Mouse (Mus musculus) CD4-positive, CD25-positive, alpha-beta regulatory T cell, adult 4 months (primary cell): ENCODE measurements around the gene Cggbp1. TPM values are rescaled to one million over a fixed set of nuclear protein-coding genes. Genes with fewer than 3 reads are reported as not detected.

Experiments used
- ATAC-seq: one replicate; pipeline ENCODE4 v1.8.0; 2017
- polyA plus RNA-seq, 2 experiments: library from polyadenylated mRNA; unstranded; fragments of 100-300 nt; shearing (Covaris generic); gene quantifications; one replicate each; pipeline ENCODE4 v1.2.1; 2017

Gene Cggbp1
- polyA plus RNA-seq, 2 experiments from 2014 or later, result 24.4 to 41.1 TPM

DNA sequence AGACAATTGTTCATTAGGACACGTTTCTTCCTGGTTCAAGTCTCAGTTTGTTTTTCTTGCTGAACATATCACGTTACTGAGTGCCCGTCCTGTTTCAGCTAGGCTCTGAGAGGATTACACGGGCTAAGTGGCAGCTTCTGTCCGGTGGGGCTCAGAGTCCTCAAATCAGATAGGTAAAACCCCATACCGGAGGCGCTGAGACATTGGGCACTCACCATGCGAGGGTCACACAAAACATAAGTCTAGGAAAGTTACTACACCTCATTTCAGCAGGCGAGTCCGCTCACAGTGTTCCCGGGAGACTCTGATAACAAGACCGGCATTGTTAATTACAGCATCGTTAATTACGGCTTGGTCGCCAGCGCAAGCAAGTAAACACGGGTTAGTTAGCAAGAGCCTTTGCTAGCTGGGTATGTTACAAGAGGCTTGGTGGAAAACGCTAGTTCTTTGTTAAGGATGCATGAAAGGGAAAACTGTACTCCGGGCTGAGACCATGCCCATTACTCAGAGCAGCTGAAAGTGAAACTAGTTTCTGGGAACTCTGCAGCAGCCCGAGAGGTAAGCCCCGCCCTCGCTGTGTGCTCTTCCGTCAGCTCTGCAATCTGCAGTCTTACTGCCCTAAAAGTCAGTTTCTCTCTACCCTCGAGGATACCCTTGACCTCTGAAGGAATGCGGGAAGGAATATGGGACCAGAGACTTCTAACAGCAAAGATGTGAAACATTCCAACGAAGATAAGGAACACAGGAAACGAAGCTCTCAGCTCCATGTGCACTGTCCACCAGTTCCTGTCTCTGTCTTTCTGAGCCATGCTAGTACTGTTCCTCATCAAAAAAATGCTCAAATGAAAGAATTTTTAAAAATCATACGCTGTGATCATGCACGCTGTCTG, 21.9 kb downstream of the Cggbp1 start:
- peak; percentile 94 for ATAC-seq

DNA sequence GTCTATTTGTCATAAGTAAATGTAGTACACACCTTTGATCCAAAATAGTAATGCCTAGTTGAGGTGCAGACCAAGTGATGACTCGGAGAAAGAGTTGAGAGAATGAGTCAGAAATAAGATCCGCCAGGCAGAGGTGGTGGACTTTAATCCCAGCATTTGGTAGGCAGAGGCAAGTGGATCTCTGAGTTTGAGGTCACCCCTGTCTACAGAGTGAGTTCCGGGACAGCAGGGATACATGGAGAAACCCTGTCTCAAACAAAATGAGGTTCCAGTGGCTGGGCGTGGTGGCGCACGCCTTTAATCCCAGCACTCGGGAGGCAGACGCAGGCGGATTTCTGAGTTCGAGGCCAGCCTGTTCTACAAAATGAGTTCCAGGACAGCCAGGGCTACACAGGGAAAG, 23.6 kb downstream of the Cggbp1 start:
- ATAC-seq, result no peak

DNA sequence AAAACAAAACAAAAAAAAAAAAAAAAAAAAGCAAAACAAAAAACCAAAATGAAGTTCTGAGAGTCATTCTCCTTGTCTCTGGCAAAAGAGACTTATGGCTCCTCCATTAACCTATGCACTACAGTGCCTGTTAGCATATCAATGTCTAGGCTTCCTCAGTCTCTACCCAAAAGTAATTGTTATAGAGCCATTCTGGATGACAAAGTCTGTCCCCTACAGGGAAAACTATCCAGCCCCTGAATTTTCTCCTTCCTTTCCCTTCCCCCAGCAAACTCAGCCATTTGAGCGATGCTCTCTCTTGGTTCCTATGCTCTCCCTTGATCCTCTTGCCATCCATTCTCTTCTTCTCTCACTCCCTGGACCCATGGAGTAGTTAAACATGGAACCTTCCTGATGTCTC, 24.0 kb downstream of the Cggbp1 start:
- ATAC-seq, result no peak

DNA sequence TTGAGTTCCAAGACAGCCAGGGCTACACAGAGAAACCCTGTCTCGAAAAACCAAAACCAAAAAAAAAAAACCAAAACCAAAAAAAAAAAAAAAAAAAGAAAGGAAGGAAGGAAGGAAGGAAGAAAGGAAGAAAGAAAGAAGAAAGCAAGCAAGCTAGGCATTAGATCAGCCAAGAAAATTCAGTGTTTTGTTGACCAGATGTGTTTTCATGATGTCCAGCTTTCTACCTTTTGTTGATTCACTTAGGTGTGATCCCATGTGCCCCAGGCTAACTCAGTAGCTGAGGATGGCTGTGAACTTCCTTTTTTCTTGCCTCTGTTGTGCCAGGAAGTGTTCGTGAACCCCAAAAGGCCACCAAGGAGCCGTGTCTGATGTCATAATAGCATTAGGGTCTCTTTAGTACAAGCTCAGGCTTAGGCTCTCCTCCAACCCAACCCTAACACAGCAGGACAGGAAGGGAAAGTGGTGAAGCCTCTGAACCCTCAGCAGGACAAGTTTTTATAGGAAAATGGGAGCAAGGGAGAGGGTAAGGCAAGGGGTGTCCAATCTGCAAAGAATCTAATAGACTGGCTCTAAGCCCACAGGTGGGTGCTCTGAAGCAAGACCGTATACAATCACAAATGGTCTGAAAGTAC, 25.0 kb downstream of the Cggbp1 start:
- ATAC-seq, result no peak

DNA sequence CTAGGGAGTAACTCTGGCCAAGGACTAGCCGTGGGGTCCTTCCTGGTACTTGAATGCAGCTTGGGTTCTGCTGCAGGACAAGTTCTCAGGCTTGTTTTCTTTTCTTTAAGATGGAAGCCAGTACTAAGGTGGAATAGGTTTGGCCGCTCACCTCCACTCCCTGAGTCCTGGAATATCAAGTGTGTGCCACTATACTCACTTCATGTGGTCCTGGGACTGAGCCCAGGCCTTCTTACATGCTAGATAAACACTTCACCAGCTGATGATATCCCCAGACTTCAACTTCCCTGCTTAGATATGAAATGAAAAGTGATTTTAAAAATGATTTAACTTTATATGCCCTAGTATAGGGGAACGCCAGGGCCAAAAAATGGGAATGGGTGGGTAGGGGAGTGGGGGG, 25.5 kb downstream of the Cggbp1 start:
- no peak for ATAC-seq

DNA sequence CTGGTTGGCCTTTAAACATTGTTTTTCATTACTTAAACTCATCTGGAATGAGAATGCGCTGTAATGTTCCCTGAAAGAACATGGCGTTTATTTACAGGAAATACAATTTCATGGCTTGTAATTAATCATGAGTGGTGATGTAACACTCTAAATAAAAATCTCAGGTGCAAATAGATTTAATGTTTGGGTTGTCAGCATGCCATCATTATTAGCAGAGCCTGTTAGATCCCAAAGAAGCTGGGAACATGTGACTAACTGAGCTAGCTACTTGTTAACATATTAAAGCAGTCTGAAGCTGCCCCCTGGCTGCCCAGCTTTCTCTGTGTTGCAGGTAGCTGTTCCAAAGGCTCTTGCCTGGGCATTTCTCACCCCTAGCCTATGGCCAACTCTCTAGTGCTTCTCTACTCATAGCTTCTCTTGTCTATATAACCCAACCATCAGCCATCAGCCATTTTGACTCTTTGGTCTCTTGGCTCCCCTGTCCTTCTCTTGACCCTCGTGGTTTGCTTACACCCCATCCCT, 26.9 kb downstream of the Cggbp1 start:
- no peak for ATAC-seq

DNA sequence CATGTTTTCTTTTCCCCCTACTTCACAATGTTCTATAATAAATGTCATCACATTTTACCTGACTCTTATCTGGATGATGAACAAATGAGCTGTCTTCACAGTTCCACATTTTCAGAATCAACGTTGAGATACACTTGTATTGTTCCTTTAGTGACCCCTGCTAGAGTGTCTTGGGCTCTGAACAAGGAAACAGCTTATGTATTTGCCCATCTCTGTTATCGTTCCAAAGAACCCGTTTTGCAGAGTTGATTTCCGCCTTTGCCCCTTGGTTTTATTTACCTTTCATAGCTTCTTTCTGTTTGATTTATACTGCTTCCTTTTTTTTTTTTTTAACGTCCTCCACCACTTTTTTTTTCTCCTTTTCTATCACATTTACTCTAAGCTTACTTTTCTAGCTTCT, 27.9 kb downstream of the Cggbp1 start:
- ATAC-seq, result no peak

DNA sequence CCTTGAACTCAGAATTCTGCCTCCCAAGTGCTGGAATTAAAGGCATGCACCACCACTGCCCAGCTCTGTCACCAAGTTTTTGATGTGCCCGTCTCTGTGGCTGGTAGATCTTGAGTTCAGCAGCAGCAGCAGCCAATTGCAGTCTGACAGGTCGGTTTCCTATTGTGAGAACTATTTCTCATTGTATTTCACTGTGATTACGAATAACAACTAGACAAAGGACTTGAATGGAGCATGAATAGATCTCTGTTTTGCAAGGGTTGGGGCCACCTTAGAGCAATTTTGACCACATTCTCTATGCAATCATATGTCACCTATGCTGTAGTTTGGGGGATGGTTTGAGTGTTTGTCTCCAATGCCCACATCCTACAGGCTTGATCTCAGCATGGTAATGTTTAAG, 29.2 kb downstream of the Cggbp1 start:
- ATAC-seq, result no peak

DNA sequence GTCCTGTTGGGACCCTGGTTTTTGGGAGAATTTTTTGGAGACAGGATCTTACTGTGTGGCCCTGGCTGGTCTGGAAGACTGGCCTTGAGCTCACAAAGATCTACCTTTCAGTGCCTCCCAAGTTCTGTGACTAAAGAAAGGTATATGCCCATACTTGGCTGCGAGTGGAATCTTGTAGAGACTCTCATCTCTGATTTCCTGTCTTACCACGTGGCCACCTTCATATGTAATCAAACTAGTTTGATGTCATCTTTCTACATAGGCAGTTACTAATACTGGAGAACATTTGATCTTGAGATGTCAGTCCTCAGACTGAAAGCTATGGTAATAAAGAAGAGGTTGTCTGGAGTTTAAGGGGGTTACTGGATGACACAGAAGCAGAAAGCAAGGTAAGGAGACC, 29.6 kb downstream of the Cggbp1 start:
- ATAC-seq, result peak; percentile 60

DNA sequence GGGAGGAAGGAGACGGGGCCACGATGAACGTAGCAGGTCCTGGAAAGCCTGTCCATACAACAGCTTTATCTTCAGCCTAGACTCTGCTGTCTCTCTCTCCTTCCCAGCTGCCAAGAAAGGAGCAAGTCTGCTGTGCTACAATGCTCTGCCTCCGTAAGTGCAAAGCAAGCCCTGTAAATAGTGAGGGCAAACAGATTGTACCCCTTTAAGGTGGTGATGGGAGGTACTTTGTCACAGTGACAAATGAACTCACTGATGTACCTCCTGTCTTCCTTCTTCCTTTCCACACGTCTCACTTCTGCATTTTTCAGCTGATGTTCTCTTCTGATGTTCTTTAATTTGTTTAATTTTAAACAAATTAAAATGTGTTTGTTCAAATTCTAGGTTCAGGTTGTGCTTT, 32.1 kb downstream of the Cggbp1 start:
- no peak for ATAC-seq

DNA sequence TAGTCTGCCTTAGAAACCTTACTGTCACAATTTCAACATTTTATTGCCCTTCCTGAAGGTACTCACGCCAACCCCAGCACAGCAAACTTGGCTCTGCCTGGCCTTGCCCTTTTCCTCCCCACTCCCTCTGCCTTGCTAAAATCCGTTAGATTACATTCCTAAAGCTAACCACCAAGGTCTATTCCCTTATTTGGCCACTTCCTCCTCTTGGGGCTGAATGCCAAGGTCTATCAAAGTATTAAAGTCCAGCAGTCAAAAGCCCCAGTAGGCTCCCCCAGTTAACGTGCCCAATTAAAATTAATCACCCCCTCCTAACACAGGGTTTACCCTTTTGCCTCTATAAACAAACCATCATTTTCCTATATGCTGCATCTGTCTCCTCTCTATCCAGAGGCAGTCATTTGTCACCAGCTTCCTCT, 32.6 kb downstream of the Cggbp1 start:
- ATAC-seq, result no peak

DNA sequence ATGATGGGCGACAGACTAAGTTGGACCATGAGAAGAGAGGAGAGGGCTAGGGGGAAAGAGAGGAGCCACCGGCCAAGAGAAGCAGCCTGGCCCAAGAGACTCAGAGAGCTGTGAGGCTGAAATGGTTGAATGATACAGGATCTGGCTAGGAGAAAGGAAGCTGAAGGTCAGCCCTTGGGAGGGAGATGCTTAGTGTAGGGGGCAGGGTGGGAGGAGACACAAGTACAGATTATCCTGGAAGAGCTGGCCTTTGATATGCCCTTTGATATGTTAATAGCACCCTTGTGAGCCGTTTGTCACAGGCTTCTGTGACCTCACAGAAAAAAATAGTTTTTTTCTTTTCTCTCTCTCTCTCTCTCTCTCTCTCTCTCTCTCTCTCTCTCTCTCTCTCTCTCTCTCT, 33.3 kb downstream of the Cggbp1 start:
- no peak for ATAC-seq

DNA sequence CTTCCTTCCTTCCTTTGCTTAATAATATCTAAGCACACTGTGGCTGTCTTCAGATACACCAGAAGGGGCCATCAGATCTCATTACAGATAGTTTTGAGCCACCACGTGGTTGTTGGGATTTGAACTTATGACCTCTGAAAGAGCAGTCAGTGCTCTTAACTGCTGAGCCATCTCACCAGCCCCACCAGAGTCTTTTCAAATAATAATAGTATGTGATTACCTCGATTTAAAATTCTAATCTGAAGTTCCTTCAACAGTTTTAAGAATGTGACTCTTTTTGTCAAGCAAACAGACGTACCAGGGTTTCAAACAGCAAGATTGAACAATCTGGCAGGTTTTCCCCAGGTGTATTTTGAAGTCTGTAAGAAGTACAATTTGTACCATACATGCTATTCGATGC, 33.8 kb downstream of the Cggbp1 start:
- no peak for ATAC-seq

DNA sequence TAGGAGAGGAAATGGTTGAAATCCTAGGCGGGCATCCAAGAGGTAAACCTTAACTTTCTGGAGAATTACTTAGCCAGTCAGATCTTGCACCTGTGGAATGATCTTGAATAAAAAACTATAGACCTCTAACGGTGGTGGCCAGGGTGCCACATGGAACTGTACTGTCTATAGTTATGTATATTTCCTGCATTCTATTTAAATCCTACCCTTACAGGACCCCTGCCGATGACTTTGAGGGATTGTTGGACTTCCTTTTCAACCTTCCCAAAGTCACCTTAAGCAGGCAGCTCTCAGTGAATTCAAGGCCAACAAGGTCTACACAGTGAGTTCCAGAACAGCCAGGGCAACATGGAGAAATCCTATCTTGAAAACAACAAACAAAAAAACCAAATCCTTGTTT, 37.7 kb downstream of the Cggbp1 start:
- no peak for ATAC-seq

DNA sequence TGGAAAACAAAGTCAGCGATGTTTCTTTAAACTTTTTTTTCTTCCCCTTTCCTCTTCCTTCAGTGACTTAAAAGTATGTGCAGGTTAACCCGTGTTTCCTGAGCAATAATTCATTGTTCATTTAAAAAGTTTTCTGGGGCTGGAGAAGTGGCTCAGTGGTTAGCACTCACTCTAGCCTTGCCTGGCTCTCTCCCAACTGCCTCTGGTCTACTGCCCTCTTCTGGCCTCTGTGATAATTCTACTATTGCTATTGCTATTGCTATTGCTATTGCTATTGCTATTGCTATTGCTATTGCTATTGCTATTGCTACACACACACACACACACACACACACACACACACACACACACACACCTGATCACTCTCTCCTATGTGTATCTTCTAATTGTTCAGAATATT, 47.3 kb downstream of the Cggbp1 start:
- ATAC-seq, result peak; percentile 82

DNA sequence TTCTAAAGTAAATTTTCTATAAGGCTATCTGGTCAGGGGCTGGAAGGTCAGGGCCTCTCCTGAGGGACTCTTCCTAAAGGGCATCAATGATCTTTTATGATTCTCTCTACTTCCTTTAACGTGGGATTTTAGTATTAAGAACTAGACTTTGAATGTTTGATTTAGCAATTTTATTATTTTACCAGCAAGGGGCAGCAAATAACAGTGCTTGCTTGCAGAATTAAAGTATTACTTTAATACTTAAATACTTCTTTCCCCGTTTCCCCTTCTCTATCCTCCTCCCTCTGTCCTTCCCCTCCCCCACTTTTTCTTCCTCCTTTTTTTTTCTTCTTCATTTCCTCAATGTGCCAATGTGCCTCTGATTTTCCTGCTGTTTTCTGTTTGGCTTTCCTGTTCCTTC, 51.5 kb downstream of the Cggbp1 start:
- no peak for ATAC-seq

DNA sequence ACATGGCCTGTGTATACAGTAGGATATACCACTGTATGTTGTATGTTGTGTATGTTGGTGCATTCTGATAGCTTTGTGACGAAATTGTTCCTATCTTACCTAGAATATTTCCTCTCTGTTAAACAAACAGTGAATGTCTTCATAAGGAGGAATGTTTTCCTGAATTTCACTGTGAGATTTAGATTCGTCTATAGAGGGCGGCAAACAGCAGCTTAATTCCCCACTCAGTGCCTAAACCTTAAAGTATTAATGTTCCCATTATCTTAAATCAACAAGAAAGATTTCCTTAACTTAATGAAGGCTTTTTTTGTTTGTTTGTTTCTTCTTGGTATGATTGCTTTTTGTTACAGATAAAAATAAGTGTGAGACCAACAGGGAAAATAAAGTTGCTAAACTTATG, 55.3 kb downstream of the Cggbp1 start:
- ATAC-seq, result peak; percentile 56

DNA sequence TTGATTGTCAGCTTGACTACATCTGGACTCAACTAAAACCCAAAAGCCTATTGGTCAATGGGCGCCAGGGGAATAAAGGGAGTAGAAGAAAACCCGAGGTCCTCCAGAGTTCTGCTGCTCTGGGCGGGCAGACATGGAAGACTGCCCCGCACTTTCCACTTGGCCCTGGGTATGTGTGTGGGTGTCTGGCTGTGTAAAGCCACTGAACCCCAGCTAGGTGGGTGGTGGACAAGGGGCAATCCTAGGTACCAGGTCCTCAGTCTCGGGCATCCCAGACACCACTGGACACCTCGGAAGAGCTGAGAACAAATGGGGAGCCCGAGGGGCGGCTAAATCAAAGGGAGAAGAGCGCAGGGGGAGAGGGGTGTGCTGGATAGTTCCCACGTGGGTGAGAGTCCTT, 57.0 kb downstream of the Cggbp1 start:
- no peak for ATAC-seq

Other genes with a start within 250 kb of the Cggbp1 start
- not detected for gene Csnka2ip, start 249.6 kb upstream of the Cggbp1 start, polyA plus RNA-seq
- 10 to 100 TPM; 12.3 to 21.5 TPM for gene 4930453N24Rik, start 80.8 kb upstream of the Cggbp1 start, polyA plus RNA-seq
- gene Zfp654, start 344 bp upstream of the Cggbp1 start, polyA plus RNA-seq, result 10 to 100 TPM in 1 of 2 experiments, 1 to 10 TPM in 1; 6.1 to 10.7 TPM